Mouse (Mus musculus): ENCODE measurements around the gene Spint2.
"Not testable (repeated sequence)": the region's sequence is repeated elsewhere in the genome, so short reads cannot be mapped to it uniquely, and the experiment has no call there.

Spint2 gene

DNA sequence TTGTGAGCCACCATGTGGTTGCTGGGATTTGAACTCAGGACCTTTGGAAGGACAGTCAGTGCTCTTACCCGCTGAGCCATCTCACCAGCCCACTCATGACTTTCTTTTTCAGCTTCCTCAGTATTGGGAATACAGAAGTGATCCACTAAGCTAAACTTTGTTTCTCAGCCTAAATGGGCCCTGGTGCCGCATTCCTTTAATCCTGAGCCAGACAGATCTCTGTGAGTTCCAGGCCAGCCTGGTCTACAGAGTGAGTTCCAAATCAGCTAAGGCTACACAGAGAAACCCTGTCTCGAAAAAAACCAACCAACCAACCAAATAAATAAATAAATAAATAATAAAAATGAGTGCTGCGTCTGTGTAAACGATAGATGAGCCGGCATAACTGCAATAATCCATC, 44.1 kb downstream of the Spint2 start:
- DNase-seq: not testable (repeated sequence)

DNA sequence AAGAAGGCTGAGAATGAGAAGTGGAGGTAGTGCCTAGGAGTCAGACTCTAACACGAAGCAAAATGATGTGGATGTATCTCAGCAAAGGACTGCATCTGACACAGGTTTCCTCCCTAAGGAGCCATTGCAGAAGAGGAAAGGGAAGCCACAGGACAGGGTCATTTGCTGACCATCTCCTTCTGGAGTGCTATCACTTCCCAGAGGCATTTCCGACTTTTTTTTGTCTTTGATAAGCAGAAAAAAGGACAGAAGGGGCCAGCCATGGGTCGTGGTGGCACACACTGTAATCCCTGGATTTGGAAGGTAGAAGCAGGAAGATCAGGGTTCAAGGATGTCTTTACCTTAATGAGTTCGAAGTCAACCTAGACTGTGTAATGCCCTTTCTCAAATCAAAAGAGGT, 45.1 kb downstream of the Spint2 start:
- no peak for DNase-seq

DNA sequence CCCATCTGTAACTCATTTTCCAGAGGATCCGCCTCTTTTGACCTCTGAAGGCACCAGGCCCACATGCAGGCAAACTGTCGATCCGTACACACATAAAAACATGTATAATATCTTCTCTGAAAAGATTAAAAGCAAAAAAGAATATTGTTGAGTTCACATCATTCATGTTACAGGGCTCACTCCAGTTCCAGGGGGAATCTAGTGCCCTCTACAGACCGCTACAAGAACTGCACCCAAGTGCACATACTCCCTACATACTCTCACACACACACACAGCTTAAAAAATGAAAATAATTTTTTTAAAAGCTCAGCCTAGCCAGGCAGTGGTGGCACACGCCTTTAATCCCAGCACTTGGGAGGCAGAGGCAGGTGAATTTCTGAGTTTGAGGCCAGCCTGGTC, 47.1 kb downstream of the Spint2 start:
- no peak for DNase-seq

DNA sequence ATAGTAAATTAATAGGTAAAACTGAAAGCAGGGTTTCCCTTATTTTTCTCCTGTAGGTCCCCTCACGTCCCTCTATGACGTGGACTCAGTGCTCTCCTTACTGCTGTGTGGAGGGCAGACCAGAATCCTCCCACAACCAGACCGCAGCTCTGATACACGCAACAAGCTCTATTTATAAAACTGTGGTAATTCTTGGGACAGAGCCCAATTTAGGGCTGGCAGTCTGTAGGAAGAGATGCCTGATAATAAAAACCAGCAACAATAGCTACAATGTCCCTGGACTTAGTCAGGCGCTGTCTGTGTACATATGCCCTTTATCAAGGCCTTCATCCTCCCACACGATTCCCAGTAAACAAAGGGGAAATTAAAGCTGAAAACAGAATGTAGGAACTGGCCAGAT, 48.0 kb downstream of the Spint2 start:
- peak; percentile 81 for DNase-seq

DNA sequence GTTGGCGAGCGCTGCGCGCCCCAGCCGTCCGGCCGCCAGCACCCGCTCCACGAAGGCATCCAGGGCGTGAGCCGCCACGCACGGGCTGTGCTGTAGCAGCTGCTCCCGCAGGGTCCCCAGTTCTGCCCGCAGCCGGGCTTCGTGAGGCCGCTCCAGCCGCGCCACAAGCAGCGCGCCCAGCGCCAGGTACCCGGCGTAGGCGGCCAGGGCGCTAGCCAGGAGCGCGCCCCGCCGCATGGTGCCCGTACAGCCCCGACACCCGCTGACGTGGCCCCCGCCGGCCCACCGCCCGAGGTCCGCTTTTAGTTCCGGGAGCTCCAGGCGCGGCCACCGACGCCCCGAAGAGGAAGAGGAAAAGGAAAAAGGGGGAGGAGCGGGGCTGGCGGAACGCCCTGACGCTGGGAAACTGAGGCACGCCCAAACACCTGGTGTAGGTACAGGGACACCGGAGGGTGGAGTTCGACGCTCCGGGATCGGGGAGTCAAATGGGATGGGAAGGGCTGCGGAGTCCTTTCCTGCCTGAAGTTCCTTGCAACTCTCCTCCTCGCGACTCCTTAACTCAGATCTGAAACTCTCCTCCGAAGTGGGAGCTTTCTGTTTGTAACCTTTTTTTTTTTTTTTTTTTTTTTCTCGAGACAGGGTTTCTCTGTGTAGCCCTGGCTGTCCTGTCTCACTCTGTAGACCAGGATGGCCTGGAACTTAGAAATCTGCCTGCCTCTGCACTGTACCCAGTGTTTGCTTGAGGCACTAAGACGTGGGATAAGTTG, 49.3 kb downstream of the Spint2 start, which contains the start of gene Kcnk6:
TSS of gene Kcnk6 (minus strand) at position 269 of the 767 bp plus-strand sequence.
- DNase-seq: peak; percentile 76

DNA sequence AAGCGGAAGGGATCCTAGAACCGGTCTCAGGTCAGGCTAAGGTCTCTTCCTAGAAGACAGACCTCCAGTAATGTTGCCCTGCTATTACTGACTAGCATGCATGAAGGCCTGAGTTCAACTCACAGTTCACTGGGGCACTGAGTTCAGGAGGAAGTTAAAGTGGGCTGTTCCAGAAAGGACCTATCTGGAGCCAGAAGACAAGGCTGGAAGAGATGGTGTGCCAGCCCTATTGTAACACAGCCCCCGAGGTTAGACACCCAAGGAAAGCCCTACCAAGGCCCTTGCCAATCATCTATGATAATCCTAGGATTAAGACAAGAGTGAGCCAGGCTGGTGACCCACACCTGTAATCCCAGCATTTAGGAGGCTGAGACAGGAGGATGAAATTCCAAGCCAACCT, 50.2 kb downstream of the Spint2 start:
- no peak for DNase-seq

DNA sequence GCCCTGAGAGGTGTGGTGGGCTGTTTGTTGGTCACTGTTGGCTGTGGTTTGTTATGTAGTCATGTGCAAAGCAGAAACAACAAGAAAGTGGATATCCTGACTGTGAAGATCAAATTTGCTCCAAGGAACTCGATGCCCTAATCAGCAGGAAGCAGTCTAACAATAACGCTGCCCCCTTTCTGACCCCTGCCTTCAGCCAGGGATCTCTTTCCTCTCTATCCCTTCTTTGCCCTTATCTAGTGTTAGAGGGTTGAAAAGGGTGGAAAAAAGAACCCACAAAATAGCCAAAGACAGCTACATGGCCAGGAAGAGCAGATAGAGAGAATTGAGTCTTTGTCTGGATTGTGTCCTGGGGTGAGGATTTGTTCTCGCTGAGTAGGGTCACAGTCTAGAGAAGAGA, 51.2 kb downstream of the Spint2 start:
- DNase-seq: no peak

DNA sequence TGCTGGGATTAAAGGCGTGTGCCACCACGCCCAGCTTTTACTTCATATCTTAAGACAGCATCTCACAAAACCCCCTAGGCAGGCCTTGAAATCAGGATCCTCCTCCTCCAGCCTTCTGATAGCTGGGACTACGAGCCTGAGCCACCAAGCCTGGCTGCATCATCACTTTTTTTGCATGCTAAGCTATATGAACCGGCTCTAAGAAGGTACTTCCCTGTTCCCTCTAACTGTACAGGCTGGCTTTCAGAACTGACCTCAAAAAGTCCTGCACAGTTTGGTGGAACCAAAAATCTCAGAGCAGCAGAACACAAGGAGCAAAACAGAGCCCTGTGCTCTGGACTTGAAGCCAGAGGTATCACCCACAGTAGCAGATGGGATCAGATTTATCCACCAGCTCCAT, 53.5 kb downstream of the Spint2 start:
- no peak for DNase-seq

DNA sequence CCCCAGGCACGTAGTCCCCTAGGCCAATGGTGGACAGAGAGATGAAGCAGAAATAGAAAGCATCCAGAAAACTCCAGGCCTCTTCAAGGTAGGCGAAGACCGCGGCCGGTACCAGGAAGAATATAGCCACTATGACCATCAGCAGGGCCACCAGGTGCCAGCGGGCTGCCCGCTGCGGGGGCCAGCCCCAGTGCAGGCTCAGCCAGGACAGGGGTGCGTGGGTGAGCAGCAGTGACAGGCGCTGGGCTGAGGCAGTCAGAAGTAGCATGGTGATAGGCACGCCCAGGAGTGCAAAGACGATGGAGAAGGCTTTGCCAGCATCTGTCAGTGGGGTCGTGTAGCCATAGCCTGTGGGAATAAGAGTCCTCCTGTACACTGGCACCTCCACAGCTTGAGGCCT, 56.2 kb downstream of the Spint2 start:
- no peak for DNase-seq

DNA sequence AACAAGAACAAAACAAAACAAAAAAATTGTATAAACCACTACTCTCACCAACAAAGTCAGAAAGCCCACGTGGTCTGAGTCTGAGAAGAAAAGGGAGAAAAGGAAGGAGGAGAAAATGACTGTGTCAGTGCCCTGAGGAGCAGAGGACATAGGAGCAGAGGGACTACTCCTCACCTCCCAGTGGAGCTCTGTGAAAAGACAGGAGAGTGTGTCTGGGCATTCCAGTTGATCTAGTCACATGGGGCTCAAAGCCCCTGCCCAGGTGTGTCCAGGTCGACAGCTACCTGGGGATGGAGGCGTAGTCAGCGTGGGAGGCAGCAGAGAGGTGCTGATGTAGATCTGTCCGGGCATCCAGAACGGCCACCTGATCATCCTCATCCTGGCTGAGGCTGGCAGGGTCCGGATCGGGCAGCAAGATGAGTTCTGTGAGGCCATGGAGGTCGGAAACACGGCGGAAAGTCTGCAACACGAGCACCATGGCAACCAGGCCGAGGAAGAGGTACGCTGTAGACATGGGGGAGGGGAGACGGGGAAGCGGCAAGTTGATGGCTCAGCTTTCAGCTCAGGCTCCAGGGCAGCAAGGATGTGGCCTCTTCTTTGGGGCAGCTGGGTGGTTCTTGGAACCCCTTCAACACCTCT, 56.8 kb downstream of the Spint2 start:
- DNase-seq: no peak

DNA sequence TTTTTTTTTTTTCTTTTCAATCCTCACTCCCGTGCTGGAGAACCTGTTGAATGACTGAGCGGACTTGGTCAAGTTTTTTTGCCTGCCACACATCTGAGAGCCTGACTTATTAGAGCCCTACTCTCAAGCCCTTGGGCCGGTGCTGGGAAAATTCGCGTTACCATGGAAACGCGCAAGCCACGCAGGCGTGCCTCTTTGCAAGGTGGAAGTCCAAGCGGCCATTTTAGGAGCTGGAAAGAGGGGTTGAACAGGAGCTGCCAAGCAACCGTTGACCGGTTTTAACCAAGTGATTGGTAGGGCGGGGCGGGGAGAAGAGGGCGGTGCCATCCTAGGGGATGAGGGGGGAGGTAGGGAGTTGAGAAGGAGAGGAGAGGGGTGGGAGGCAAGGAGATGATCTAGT, 66.9 kb downstream of the Spint2 start:
- no peak for DNase-seq

DNA sequence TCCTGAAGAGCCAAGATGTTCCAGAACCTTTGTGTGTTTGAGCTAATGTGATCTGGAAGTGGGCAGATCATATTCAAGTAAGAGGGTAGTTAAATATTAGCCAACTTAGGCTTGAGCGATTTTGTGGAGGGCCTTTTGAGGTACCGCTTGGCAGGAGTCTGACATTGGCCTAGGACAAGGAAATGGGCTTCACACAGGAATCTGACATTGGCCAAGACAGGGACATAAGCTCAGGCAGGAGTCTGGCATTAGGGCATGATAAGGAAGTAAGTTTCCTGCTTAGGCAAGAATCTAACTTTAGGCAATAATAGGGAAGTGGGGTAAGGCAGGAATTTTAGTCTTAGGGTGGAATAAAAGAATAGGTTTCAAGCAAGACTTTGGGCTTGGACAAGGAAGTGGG, 67.5 kb downstream of the Spint2 start:
- DNase-seq: no peak

DNA sequence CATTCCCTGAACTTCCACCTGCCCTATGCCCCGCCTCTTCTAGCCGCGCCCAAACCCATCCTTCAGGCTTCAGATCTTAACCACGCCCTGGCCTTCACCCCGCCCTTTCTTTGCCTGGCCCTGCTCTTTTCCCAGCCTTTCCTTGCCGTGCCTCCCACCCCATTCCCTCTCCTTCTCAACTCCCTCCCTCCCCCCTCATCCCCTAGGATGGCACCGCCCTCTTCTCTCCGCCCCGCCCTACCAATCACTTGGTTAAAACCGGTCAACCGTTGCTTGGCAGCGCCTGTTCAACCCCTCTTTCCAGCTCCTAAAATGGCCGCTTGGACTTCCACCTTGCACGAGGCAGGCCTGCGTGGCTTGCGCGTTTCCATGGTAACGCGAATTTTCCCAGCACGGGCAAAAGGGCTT, 68.0 kb downstream of the Spint2 start, which contains the start of gene Catsperg1:
TSS of gene Catsperg1 (minus strand) at position 361 of the 408 bp plus-strand sequence.
- DNase-seq: peak; percentile 30

DNA sequence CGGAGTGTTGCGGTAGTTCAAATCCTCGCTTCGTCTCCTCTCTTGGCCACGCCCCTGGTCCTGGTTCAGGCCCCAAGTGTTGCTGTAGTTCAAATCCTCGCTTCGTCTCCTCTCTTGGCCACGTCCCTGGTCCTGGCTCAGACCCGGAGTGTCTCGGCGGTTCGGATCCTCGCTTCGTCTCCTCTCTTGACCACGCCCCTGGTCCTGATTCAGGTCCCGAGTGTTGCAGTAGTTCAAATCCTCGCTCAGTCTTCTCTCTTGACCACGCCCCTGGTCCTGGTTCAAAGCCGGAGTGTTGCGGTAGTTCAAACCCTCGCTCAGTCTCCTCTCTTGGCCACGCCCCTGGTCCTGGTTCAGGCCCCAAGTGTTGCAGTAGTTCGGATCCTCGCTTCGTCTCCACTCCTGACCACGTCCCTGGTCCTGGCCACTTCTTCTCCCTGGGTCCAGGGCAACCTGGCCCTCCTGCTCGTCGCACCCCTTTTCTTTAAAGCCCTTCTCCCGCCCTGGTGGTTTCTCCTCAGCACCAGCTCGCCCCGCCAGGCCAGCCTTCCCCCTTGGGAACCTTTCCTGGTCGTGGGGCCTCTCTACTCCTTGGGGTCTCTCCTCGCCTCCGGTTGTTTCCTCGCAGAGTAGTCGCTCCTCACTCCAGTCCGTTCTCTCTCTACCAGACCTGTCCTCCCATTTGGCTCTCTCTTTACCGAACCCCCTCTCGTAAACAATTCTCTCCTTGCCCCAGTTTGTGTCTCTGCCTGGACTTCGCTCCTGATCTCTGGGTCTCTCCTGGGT, 68.7 kb downstream of the Spint2 start:
- not testable (repeated sequence) for DNase-seq

DNA sequence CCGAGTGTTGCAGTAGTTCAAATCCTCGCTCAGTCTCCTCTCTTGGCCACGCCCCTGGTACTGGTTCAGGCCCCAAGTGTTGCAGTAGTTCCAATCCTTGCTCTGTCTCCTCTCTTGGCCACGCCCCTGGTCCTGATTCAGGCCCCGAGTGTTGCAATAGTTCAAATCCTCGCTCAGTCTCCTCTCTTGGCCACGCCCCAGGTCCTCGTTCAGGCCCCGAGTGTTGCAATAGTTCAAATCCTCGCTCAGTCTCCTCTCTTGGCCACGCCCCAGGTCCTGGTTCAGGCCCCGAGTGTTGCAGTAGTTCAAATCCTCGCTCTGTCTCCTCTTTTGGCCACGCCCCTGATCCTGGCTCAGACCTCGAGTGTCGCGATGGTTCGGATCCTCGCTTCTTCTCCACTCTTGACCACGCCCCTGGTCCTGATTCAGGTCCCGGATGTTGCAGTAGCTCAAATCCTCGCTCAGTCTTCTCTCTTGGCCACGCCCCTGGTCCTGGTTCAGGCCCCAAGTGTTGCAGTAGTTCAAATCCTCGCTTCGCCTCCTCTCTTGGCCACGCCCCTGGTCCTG, 69.4 kb downstream of the Spint2 start:
- no peak for DNase-seq

DNA sequence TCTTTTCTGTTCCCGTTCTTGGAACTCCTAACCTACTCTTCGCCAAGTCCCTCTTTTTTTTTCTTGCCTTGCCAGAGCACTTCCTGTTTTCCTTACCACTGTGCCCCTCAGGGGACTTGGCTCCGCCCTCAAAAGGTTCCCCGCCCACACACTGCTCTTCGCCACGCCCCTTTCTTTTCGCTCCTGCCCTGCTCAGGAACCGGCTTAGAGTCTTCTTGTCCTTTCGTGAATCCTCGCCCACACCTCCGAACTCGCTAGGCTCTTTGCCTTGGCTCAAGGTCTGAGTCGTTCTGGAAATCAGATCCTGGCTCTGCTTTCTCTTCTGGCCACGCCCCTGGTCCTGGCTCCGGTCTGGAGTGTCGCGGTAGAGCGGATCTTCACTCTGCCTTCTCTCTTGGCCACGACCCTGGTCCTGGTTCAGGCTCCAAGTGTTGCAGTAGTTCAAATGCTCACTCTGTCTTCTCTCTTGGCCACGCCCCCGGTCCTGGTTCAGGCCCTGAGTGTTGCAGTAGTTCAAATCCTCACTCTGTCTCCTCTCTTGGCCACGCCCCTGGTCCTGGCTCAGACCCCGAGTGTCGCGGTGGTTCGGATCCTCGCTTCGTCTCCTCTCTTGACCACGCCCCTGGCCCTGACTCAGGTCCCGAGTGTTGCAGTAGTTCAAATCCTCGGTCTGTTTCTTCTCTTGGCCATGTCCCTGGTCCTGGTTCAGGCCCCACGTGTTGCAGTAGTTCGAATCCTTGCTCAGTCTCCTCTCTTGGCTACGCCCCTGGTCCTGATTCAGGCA, 70.1 kb downstream of the Spint2 start:
- DNase-seq: peak; percentile 95

DNA sequence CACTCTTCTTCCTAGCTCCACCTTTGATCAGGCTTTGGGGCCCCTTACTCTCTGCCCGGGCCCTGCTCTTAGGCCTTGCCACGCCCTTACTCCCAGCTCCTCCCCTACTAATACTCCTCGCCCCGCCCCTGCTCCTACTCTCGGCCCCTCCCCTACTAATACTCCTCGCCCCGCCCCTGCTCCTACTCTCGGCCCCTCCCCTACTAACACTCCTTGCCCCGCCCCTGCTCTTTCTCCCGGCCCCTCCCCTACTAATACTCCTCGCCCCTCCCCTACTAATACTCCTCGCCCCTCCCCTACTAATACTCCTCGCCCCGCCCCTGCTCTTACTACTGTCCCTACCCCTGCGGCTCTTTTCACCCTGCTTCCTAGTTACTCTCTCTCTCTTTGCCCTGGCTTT, 70.7 kb downstream of the Spint2 start:
- DNase-seq: peak; percentile 76

All from lung, postnatal 36 days (tissue).